Mouse (Mus musculus) embryonic fibroblast, embryonic 13.5 days (primary cell): ENCODE data around the gene Ly6g6c.

Experiments used
- CTCF ChIP-seq: IDR thresholded peaks from 2 replicates; pipeline ENCODE4 v1.5.1; 2011; ENCODE audit warnings: mild to moderate bottlenecking, control low read depth, low read length, moderate library complexity, borderline replicate concordance; ENCODE audit not compliant: insufficient read depth
- POLR2A ChIP-seq: IDR thresholded peaks from 2 replicates; pipeline ENCODE4 v1.6.1; 2011; ENCODE audit warnings: low read depth, mild to moderate bottlenecking, control low read depth, low read length, moderate library complexity

GRCm38 (mm10) chr17:35058316-35058715, 6.9 kb upstream of the Ly6g6c start:
- no peak for TF ChIP-seq CTCF
- TF ChIP-seq POLR2A, result no peak
